Mouse (Mus musculus) stomach, embryonic 16.5 days (tissue): ENCODE data around the gene Nr6a1. TPM values are rescaled to one million over a fixed set of nuclear protein-coding genes. Genes with fewer than 3 reads are reported as not detected.
A peak's percentile ranks its signal among the peaks of the same experiment; 100 is the strongest.

Experiments used
- ATAC-seq: fragments of 200-750 bp; cut with Nextera tagmentation; 2 replicates; pipeline ENCODE4 v1.8.0; 2017; ENCODE audit warnings: moderate number of reproducible peaks, moderate TSS enrichment; ENCODE audit not compliant: insufficient read depth, low FRiP score
- H3K27ac ChIP-seq: fragments of 300-500 bp; sonication (generic); 2 replicates; pipeline ENCODE4 v1.5.1; 2014; ENCODE audit warnings: low read length
- H3K27me3 ChIP-seq: fragments of 300-500 bp; sonication (generic); 2 replicates; pipeline ENCODE4 v1.6.1; 2014; ENCODE audit warnings: low read length, control low read depth, mixed read lengths; ENCODE audit not compliant: control insufficient read depth, insufficient read depth
- H3K36me3 ChIP-seq: fragments of 300-500 bp; sonication (generic); 2 replicates; pipeline ENCODE4 v1.6.1; 2014; ENCODE audit warnings: low read length; ENCODE audit not compliant: control insufficient read depth, insufficient read depth
- H3K4me1 ChIP-seq: fragments of 300-500 bp; sonication (generic); 2 replicates; pipeline ENCODE4 v1.6.1; 2014; ENCODE audit warnings: low read length, control low read depth, mixed read lengths; ENCODE audit not compliant: control insufficient read depth, insufficient read depth
- H3K4me2 ChIP-seq: fragments of 300-500 bp; sonication (generic); 2 replicates; pipeline ENCODE4 v1.6.1; 2014; ENCODE audit warnings: low read depth, low read length, mixed read lengths
- H3K4me3 ChIP-seq: fragments of 300-500 bp; sonication (generic); replicated peaks from 2 replicates; pipeline ENCODE4 v1.5.1; 2014; ENCODE audit warnings: mild to moderate bottlenecking, low read length
- H3K9ac ChIP-seq: fragments of 300-500 bp; sonication (generic); 2 replicates; pipeline ENCODE4 v1.6.1; 2014; ENCODE audit warnings: low read length
- H3K9me3 ChIP-seq: fragments of 300-500 bp; sonication (generic); replicated peaks from 2 replicates; pipeline ENCODE4 v1.6.1; 2016; ENCODE audit warnings: low read length, control low read depth; ENCODE audit not compliant: control insufficient read depth
- WGBS: fragments of 180-500 bp; shearing (Covaris S2); extraction: QIAGEN DNeasy Blood & Tissue Kit; methylation state at CpG from one replicate; pipeline ENCODE4 v1.1.7; 2014; 5-methylcytosine and 5-hydroxymethylcytosine counted together
- polyA plus RNA-seq: library from polyadenylated mRNA; unstranded; fragments of >200 nt; fragmentation: Nextera tagmentation; extraction: Ambion mirVana; gene quantifications from 2 replicates; pipeline ENCODE4 v1.2.1, GENCODE M21; 2015

The Nr6a1 gene
- polyA plus RNA-seq, 1 experiment from 2014 or later: 1.8 TPM

DNA sequence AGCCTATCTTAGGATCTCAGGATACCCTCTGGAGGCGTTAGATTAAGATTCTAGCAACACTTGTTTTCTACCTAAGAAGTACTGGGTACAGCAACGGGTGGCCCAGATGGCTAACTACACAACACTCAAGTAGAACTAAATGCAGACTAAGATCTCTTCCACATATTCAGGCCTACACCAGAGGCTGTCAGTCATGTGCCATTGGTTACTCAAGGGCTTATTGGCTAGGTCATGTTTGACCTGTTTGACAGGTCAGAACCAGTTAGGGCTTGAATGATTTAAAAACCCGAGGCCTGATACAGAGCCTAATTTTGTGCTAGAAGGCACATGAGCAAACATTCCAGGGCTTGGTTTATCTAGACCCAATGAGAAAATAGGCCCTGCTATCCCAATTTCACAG is 187.6 kb downstream of the Nr6a1 start:
- Histone ChIP-seq H3K27me3 (no peaks in the 10 kb centered on the region), H3K36me3 (no peaks in the 10 kb centered on the region), H3K27ac (no peak overlapping the region), H3K4me2 (no peak overlapping the region), H3K9me3 (no peaks in the 10 kb centered on the region), H3K4me1 (0 out of 2 replicates have a peak, but pooled peaks cover 7% of the 10 kb centered on the region), H3K4me3 (no peak overlapping the region), H3K9ac (no peak overlapping the region)
- 66% methylated on average over 3 of the region's 3 CpGs for WGBS
- ATAC-seq: 0 out of 2 replicates have a peak, but pooled peaks have one; percentile 60

- Histone ChIP-seq H3K9ac (no peak overlapping the region), H3K27ac (no peak overlapping the region), H3K4me2 (no peak overlapping the region), H3K4me1 (0 out of 2 replicates have a peak, but pooled peaks cover 7% of the 10 kb centered on the region), H3K36me3 (no peaks in the 10 kb centered on the region), H3K4me3 (no peak overlapping the region), H3K27me3 (no peaks in the 10 kb centered on the region), H3K9me3 (no peaks in the 10 kb centered on the region)
- peak; percentile 60; the same call in 1 of the 2 replicates for ATAC-seq
- 28% methylated on average over 7 of the region's 7 CpGs for WGBS
These were observed 188.1 kb downstream of the Nr6a1 start for GRCm38 (mm10) chr2:38739410-38739809.

DNA sequence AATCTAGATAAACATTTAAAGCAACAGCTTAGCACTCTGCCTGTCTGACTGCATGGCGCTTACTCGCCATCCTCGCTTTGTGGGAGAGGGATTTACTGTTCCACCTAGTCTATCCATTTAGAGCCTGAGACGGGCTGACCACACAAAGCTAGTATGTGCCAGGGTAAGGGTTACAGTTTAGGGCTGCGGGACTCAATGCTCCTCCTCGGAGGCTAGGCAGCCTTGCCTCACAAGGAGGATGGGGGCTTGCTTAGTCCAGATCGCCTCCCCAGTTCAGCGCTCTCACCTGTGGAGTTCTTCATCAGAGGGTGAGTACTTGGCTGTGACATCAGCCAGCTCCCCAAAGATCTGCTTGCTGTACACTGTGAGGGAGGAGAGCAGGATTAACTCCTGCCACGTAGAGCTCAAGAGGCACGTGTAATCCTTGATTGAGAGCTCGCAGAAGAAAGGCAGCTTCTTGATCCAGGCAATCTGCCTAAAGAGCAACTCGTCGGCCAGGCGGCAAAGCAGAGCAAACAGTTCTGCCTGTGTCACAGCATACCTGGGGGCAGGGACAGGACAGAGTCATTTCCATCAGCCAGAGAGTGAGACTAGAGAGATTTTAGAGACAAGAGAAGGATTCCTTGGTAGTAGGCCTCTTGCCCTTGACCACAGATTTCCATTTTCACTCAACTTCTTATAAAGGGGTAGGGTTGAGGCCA is 188.7 kb downstream of the Nr6a1 start:
- Histone ChIP-seq H3K9ac (no peak overlapping the region), H3K9me3 (no peaks in the 10 kb centered on the region), H3K36me3 (no peaks in the 10 kb centered on the region), H3K4me1 (0 out of 2 replicates have a peak, but pooled peaks cover 7% of the 10 kb centered on the region), H3K27me3 (no peaks in the 10 kb centered on the region), H3K4me2 (no peak overlapping the region), H3K4me3 (no peak overlapping the region), H3K27ac (no peak overlapping the region)
- ATAC-seq: no peak
- 79% methylated on average over 14 of the region's 14 CpGs for WGBS

DNA sequence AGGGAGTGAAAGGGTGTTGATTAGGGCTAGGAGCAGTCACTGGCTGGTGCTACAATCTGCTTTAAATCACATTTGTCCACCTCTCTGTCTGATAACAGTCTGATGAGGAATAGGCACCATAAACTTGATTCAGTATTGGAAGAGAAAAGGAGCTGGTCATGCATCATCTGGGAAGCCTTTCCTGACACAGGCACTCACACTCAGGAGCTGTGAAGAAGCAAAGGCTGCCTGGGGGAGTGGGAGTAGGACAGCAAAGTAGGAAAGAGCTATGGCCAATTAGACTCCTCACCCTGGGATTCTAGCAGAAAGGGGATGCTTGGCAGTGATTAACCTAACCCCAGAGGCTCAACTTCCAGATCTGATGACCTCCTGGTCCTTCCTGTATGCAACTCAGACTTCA is 191.7 kb downstream of the Nr6a1 start:
- H3K27ac ChIP-seq: no peak overlapping the region
- 0 out of 2 replicates have a peak, but pooled peaks cover 7% of the 10 kb centered on the region for H3K4me1 ChIP-seq
- no peak overlapping the region for H3K4me3 ChIP-seq
- no peaks in the 10 kb centered on the region for H3K36me3 ChIP-seq
- H3K9me3 ChIP-seq: no peaks in the 10 kb centered on the region
- H3K9ac ChIP-seq: no peak overlapping the region
- H3K4me2 ChIP-seq: no peak overlapping the region
- ATAC-seq: no peak
- no peaks in the 10 kb centered on the region for H3K27me3 ChIP-seq

- H3K27me3 ChIP-seq: no peaks in the 10 kb centered on the region
- 0 out of 2 replicates have a peak, but pooled peaks cover 2% of the 10 kb centered on the region for H3K4me1 ChIP-seq
- no peak overlapping the region for H3K4me2 ChIP-seq
- 63% methylated on average over 5 of the region's 5 CpGs for WGBS
- no peaks in the 10 kb centered on the region for H3K9me3 ChIP-seq
- no peak overlapping the region for H3K4me3 ChIP-seq
- no peak overlapping the region for H3K9ac ChIP-seq
- no peaks in the 10 kb centered on the region for H3K36me3 ChIP-seq
- H3K27ac ChIP-seq: no peak overlapping the region
- no peak for ATAC-seq
These were observed 192.8 kb downstream of the Nr6a1 start for GRCm38 (mm10) chr2:38734721-38735120.

DNA sequence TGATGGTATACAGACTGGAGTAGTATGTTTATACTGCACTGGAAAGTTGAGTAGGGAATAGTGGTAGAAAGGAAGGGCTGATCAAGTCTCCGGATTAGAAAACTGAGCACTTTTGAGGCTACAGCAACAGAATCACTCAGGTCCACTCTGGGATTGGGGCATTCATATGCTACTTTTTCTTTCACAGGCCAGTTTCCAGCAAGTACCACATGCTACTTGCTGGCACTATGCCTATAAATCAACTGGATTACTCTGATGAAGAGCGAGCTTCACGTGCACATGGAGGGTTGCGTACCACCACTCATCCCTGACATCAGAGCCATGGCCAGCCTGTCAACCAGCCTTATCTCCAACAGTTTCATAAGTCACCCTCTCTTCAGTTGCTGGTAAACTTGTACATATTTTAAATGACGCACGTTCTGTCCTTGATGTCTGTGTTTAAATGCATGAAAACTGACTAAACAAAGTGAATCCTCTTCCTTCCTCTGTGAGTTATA is 197.1 kb downstream of the Nr6a1 start:
- no peaks in the 10 kb centered on the region for H3K27me3 ChIP-seq
- no peaks in the 10 kb centered on the region for H3K4me1 ChIP-seq
- H3K36me3 ChIP-seq: no peaks in the 10 kb centered on the region
- H3K4me3 ChIP-seq: no peak overlapping the region
- H3K4me2 ChIP-seq: no peak overlapping the region
- ATAC-seq: no peak
- H3K27ac ChIP-seq: no peak overlapping the region
- no peaks in the 10 kb centered on the region for H3K9me3 ChIP-seq
- no peak overlapping the region for H3K9ac ChIP-seq
- WGBS: 81% methylated on average over 6 of the region's 6 CpGs

- Histone ChIP-seq H3K4me3 (no peak overlapping the region), H3K9me3 (no peaks in the 10 kb centered on the region), H3K9ac (no peak overlapping the region), H3K4me1 (no peaks in the 10 kb centered on the region), H3K27me3 (no peaks in the 10 kb centered on the region), H3K4me2 (no peak overlapping the region), H3K27ac (0 out of 2 replicates have a peak overlapping the region, but pooled peaks have one; percentile 15), H3K36me3 (no peaks in the 10 kb centered on the region)
- 47% methylated on average over 3 of the region's 3 CpGs for WGBS
- ATAC-seq: peak; percentile 44; the same call in 1 of the 2 replicates
These were observed 202.1 kb downstream of the Nr6a1 start for GRCm38 (mm10) chr2:38725427-38725826.

DNA sequence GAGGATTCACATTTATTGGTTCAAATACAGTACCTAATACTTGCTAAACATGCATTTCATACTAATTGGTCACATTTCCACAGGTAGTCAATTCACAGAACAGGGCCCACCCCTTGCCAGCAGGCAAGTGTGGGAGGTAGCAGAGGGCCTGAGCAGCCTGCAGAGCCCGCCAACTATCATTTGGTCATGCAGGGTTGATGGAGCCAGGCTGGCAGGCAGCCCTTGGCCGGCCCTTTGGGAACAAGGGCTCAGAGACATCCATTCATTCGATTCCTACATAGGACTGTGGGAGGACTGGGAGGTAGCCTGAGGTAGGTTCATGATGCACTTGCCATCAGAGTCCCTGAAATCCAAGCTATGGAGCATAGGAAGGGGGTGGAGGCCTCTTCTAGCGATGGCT is 204.1 kb downstream of the Nr6a1 start:
- ATAC-seq: no peak
- Histone ChIP-seq H3K27ac (no peak overlapping the region), H3K9ac (no peak overlapping the region), H3K4me2 (no peak overlapping the region), H3K4me1 (no peaks in the 10 kb centered on the region), H3K36me3 (no peaks in the 10 kb centered on the region), H3K9me3 (no peaks in the 10 kb centered on the region), H3K4me3 (no peak overlapping the region), H3K27me3 (no peaks in the 10 kb centered on the region)
- WGBS: 76% methylated on average over 4 of the region's 4 CpGs

DNA sequence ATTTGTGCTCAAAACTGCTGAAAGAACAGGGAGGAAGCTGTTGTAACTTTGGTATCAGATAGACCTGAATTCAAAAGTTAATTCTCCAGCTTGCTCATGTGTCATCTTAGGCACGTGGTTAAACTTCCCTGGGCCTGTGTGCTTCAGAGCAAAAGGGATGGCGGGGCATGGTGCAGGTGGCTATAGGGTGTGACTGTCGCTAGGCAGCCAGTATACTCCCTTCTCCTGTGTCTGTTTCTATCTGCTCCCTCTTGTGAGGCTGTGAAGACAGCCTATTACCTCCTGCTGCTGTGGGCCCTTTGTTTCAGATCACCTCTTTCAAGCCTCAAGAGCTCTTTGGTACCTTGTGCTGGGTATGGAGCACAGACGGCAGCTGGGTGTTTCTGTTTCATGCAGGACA is 205.4 kb downstream of the Nr6a1 start:
- ATAC-seq: no peak

More for the DNA sequence above, 205.4 kb downstream of the Nr6a1 start:
- H3K4me2 ChIP-seq: no peak overlapping the region
- H3K27ac ChIP-seq: no peak overlapping the region
- no peaks in the 10 kb centered on the region for H3K36me3 ChIP-seq
- 58% methylated on average over 4 of the region's 4 CpGs for WGBS
- H3K9ac ChIP-seq: no peak overlapping the region
- no peaks in the 10 kb centered on the region for H3K9me3 ChIP-seq
- no peaks in the 10 kb centered on the region for H3K27me3 ChIP-seq
- no peak overlapping the region for H3K4me3 ChIP-seq
- no peaks in the 10 kb centered on the region for H3K4me1 ChIP-seq
